Mouse (Mus musculus) limb, embryonic 14.5 days (tissue): ENCODE measurements around the gene Sept6. TPM values are rescaled to one million over a fixed set of nuclear protein-coding genes. Genes with fewer than 3 reads are reported as not detected.
A peak's percentile ranks its signal among the peaks of the same experiment; 100 is the strongest.

Experiments used
- ATAC-seq: fragments of 200-750 bp; cut with Nextera tagmentation; 2 replicates; pipeline ENCODE4 v1.8.0; 2017; ENCODE audit warnings: low read depth, moderate number of reproducible peaks, moderate TSS enrichment; ENCODE audit not compliant: low FRiP score
- DNase-seq: peaks from one replicate; pipeline ENCODE4 v3.0.0-alpha.2; 2015; ENCODE audit warnings: low spot score
- H3K27ac ChIP-seq: fragments of 300-500 bp; sonication (generic); replicated peaks from 2 replicates; pipeline ENCODE4 v1.5.1; 2014; ENCODE audit warnings: low read depth, mild to moderate bottlenecking, low read length, moderate library complexity, mixed read lengths
- H3K27me3 ChIP-seq: fragments of 300-500 bp; sonication (generic); 2 replicates; pipeline ENCODE4 v1.6.1; 2014; ENCODE audit warnings: low read length, mixed read lengths; ENCODE audit not compliant: control insufficient read depth, insufficient read depth
- H3K36me3 ChIP-seq: fragments of 300-500 bp; sonication (generic); 2 replicates; pipeline ENCODE4 v1.6.1; 2014; ENCODE audit warnings: mild to moderate bottlenecking, low read length, moderate library complexity, mixed read lengths; ENCODE audit not compliant: control insufficient read depth, insufficient read depth
- H3K4me1 ChIP-seq: fragments of 300-500 bp; sonication (generic); 2 replicates; pipeline ENCODE4 v1.6.1; 2014; ENCODE audit warnings: antibody characterized with exemption, low read length, mixed read lengths; ENCODE audit not compliant: control insufficient read depth, insufficient read depth
- H3K4me2 ChIP-seq: fragments of 300-500 bp; sonication (generic); replicated peaks from 2 replicates; pipeline ENCODE4 v1.6.1; 2014; ENCODE audit warnings: low read depth, mild to moderate bottlenecking, low read length, moderate library complexity; ENCODE audit not compliant: severe bottlenecking
- H3K4me3 ChIP-seq: fragments of 300-500 bp; sonication (generic); replicated peaks from 2 replicates; pipeline ENCODE4 v1.5.1; 2014; ENCODE audit warnings: low read length
- H3K9ac ChIP-seq: fragments of 300-500 bp; sonication (generic); 2 replicates; pipeline ENCODE4 v1.6.1; 2014; ENCODE audit warnings: mild to moderate bottlenecking, low read depth, low read length, moderate library complexity; ENCODE audit not compliant: severe bottlenecking
- H3K9me3 ChIP-seq: fragments of 300-500 bp; sonication (generic); 2 replicates; pipeline ENCODE4 v1.6.1; 2016; ENCODE audit warnings: low read length; ENCODE audit not compliant: control insufficient read depth
- POLR2A ChIP-seq: fragments of 200-500 bp; IDR thresholded peaks from 2 replicates; pipeline ENCODE4 v1.8.0; 2012; ENCODE audit warnings: inconsistent platforms, mild to moderate bottlenecking, moderate library complexity, borderline replicate concordance; ENCODE audit not compliant: insufficient read depth, insufficient read length; ENCODE audit errors: extremely low read depth
- WGBS: fragments of 180-500 bp; shearing (Covaris S2); extraction: QIAGEN DNeasy Blood & Tissue Kit; methylation state at CpG from one replicate; pipeline ENCODE4 v1.1.7; 2014; 5-methylcytosine and 5-hydroxymethylcytosine counted together
- polyA plus RNA-seq, 2 experiments: library from polyadenylated mRNA; depleted of rRNA in 1 of 2; stranded (reverse) in 1 of 2; unstranded in 1 of 2; fragments of >200 nt; fragmentation: Nextera tagmentation in 1 of 2; extraction: Ambion mirVana in 1 of 2; gene quantifications; 2 replicates each; pipeline versions ENCODE4 v1.2.1 to v1.2.3; 2012 to 2014

The Sept6 gene
- polyA plus RNA-seq, 2 experiments: 47.9 to 51.5 TPM

DNA sequence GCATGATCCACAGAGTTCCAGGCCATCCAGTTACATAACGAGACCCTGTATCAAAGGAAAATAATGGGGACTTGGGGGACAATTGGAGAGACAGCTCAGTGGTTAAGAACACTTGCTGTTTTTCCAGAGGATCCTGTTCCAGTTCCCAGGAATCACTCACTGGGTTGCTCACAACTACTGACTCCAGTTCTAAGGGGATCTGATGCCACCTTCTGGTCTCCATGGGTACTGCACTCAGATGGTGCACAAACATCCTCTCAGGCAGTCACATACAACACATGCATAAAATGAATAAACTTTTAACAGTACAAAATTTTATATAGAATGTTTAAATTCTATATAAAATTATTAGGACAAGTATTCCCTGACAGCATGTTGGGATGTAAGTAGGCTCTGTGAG is 106.9 kb downstream of the Sept6 start:
- Histone ChIP-seq H3K4me2 (no peak overlapping the region), H3K9ac (no peak overlapping the region), H3K36me3 (peaks cover 14% of the 10 kb centered on the region; the same call in 1 of the 2 replicates), H3K27ac (no peak overlapping the region), H3K4me1 (no peaks in the 10 kb centered on the region), H3K9me3 (no peaks in the 10 kb centered on the region), H3K27me3 (no peaks in the 10 kb centered on the region), H3K4me3 (no peak overlapping the region)
- 81% methylated on average over 1 of the region's 1 CpGs for WGBS
- TF ChIP-seq POLR2A: no peak
- ATAC-seq (no peak), DNase-seq (no peak)

- Histone ChIP-seq H3K9me3 (no peaks in the 10 kb centered on the region), H3K4me2 (peak overlapping the region; percentile 47), H3K27ac (peak overlapping the region; percentile 79), H3K27me3 (no peaks in the 10 kb centered on the region), H3K36me3 (no peaks in the 10 kb centered on the region), H3K9ac (peak overlapping the region; percentile 69), H3K4me1 (peaks cover 3% of the 10 kb centered on the region; the same call in 1 of the 2 replicates), H3K4me3 (peak overlapping the region; percentile 66)
- ATAC-seq: no peak
- no peak for TF ChIP-seq POLR2A
- 11% methylated on average over 15 of the region's 36 CpGs for WGBS
- DNase-seq: peak; percentile 5
These were observed 116.9 kb downstream of the Sept6 start for GRCm38 (mm10) chrX:36874704-36875128.

- Histone ChIP-seq H3K9ac (peak overlapping the region; percentile 69), H3K4me2 (peak overlapping the region; percentile 47), H3K36me3 (no peaks in the 10 kb centered on the region), H3K4me1 (peaks cover 3% of the 10 kb centered on the region; the same call in 1 of the 2 replicates), H3K27me3 (no peaks in the 10 kb centered on the region), H3K27ac (peak overlapping the region; percentile 79), H3K9me3 (no peaks in the 10 kb centered on the region), H3K4me3 (peak overlapping the region; percentile 66)
- ATAC-seq (peak; percentile 98), DNase-seq (peak; percentile 86)
- 23% methylated on average over 41 of the region's 57 CpGs for whole genome bisulfite sequencing
- peak; percentile 80; the same call in 1 of the 2 replicates for TF ChIP-seq POLR2A
These were observed 117.4 kb downstream of the Sept6 start for GRCm38 (mm10) chrX:36874178-36874696.

- ATAC-seq: peak; percentile 35
- Histone ChIP-seq H3K27ac (peak within 1 kb of the TSS; percentile 79), H3K4me3 (peak within 1 kb of the TSS; percentile 66), H3K27me3 (no peaks in the 10 kb centered on the region), H3K9ac (peak within 1 kb of the TSS; percentile 69), H3K4me1 (peaks cover 3% of the 10 kb centered on the region; the same call in 1 of the 2 replicates), H3K9me3 (no peaks in the 10 kb centered on the region), H3K4me2 (peak within 1 kb of the TSS; percentile 47), H3K36me3 (no peaks in the 10 kb centered on the region)
- peak; percentile 4 for DNase-seq
- WGBS: 27% methylated on average over 8 of the region's 8 CpGs
- no peak for TF ChIP-seq POLR2A
These were observed 117.8 kb downstream of the Sept6 start, which contains the start of the genes Ube2a and C330007P06Rik for GRCm38 (mm10) chrX:36873765-36874164. TSS of gene Ube2a (plus strand) at chrX:36873900. TSS of gene C330007P06Rik (minus strand) at chrX:36874111.

DNA sequence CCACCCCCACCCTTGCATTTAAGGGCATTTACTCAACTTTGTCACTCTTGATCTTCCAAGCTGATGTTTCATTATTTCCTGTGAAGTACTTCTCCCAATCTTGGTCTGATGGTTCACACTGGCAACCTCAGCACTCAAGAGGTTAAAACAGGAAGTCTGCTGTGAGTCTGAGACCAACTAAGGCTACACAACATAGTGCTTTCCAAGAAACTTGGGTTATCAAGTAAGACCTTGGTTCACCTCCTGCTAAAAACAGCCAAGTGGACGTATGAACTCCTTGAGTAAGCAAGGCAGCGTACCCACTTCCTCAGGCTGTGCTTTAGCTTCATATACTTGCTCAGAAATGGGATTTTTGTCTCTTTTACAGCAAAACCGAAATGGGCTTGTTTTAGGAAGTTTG is 121.2 kb downstream of the Sept6 start:
- Histone ChIP-seq H3K4me2 (no peak overlapping the region), H3K4me3 (no peak overlapping the region), H3K9me3 (no peaks in the 10 kb centered on the region), H3K4me1 (peaks cover 2% of the 10 kb centered on the region; the same call in 1 of the 2 replicates), H3K36me3 (no peaks in the 10 kb centered on the region), H3K9ac (no peak overlapping the region), H3K27ac (no peak overlapping the region), H3K27me3 (no peaks in the 10 kb centered on the region)
- DNase-seq: no peak
- 80% methylated on average over 3 of the region's 3 CpGs for WGBS
- no peak for TF ChIP-seq POLR2A
- ATAC-seq: no peak
